In genomic region chr19:41934124-41934523, GRCm38 (mm10) we compare ENCODE assay signal across 8 mouse cellular contexts. TPM values are rescaled to one million over a fixed set of nuclear protein-coding genes. Genes with fewer than 3 reads are reported as not detected.
DNase-seq lines count a peak whose midpoint lies in the region; ATAC-seq and TF ChIP-seq lines count a peak whose summit lies in the region.

No protein-coding gene starts in this region.

- WGBS in forebrain, embryonic 15.5 days: 27% methylated on average over 6 of the region's 6 CpGs
- WGBS in liver, postnatal 0 days (ENCODE audit: insufficient replicate concordance): 22% methylated on average over 6 of the region's 6 CpGs

- peak overlapping the region; percentile 73 for H3K4me2 ChIP-seq in forebrain, embryonic 15.5 days (replicated peaks)
- H3K4me2 ChIP-seq in liver, postnatal 0 days (ENCODE audit: low read depth, low read length): peak overlapping the region; percentile 98

- no peak for TF ChIP-seq EP300 in ES-Bruce4 (IDR thresholded peaks at IDR 0.05; ENCODE audit: insufficient read depth, low read depth, low read length)
- TF ChIP-seq EP300 in liver, postnatal 0 days (IDR thresholded peaks at IDR 0.05; ENCODE audit: low read depth): no peak

- no peak for DNase-seq in liver, postnatal 0 days
- DNase-seq in urinary bladder, adult 2 months (ENCODE audit: low spot score): no peak
- DNase-seq in left cerebral cortex, adult 18-20 months (ENCODE audit: low spot score in 2 of 2): no peak
- DNase-seq in embryo, embryonic 10 days (ENCODE audit: low spot score): no peak

- H3K4me3 ChIP-seq in erythroblast, embryonic 14.5 days (replicated peaks): peak overlapping the region; percentile 98
- peak overlapping the region; percentile 11; the same call in 1 of the 2 replicates for H3K4me3 ChIP-seq in ES-Bruce4 (ENCODE audit: low read depth, low read length)
- H3K4me3 ChIP-seq in forebrain, embryonic 15.5 days: peak overlapping the region; percentile 81
- peak overlapping the region; percentile 98 for H3K4me3 ChIP-seq in liver, postnatal 0 days (ENCODE audit: low read depth, low read length)

- peaks cover 47% of the 10 kb centered on the region for H3K36me3 ChIP-seq in erythroblast, embryonic 14.5 days (ENCODE audit: control insufficient read depth)
- peaks cover 16% of the 10 kb centered on the region for H3K36me3 ChIP-seq in ES-Bruce4 (ENCODE audit: control insufficient read depth, insufficient read depth, low read length, poor library complexity, severe bottlenecking)
- peaks cover 22% of the 10 kb centered on the region for H3K36me3 ChIP-seq in forebrain, embryonic 15.5 days
- peaks cover 24% of the 10 kb centered on the region for H3K36me3 ChIP-seq in liver, postnatal 0 days (replicated peaks; ENCODE audit: insufficient read depth, low read length)

- no peak overlapping the region for H3K27ac ChIP-seq in ES-Bruce4 (ENCODE audit: insufficient read depth, low read length)
- H3K27ac ChIP-seq in forebrain, embryonic 15.5 days (replicated peaks): no peak overlapping the region
- no peak overlapping the region for H3K27ac ChIP-seq in liver, postnatal 0 days (ENCODE audit: low read depth)

- H3K9ac ChIP-seq in ES-Bruce4 (ENCODE audit: low read depth, poor library complexity, severe bottlenecking): peak overlapping the region; percentile 52
- peak overlapping the region; percentile 84 for H3K9ac ChIP-seq in forebrain, embryonic 15.5 days (replicated peaks)
- peak overlapping the region; percentile 90 for H3K9ac ChIP-seq in liver, postnatal 0 days (replicated peaks)

- H3K4me1 ChIP-seq in erythroblast, embryonic 14.5 days (ENCODE audit: control insufficient read depth): peaks cover 38% of the 10 kb centered on the region
- H3K4me1 ChIP-seq in ES-Bruce4 (ENCODE audit: control insufficient read depth, insufficient read depth, low read length): no peaks in the 10 kb centered on the region
- peaks cover 28% of the 10 kb centered on the region for H3K4me1 ChIP-seq in forebrain, embryonic 15.5 days
- peaks cover 15% of the 10 kb centered on the region for H3K4me1 ChIP-seq in liver, postnatal 0 days (ENCODE audit: insufficient read depth)

- no peaks in the 10 kb centered on the region for H3K27me3 ChIP-seq in erythroblast, embryonic 14.5 days (ENCODE audit: control insufficient read depth)
- H3K27me3 ChIP-seq in ES-Bruce4 (ENCODE audit: control insufficient read depth, insufficient read depth, low read length, poor library complexity, severe bottlenecking): no peaks in the 10 kb centered on the region
- H3K27me3 ChIP-seq in forebrain, embryonic 15.5 days: no peaks in the 10 kb centered on the region
- no peaks in the 10 kb centered on the region for H3K27me3 ChIP-seq in liver, postnatal 0 days (ENCODE audit: insufficient read depth, low read length)

- TF ChIP-seq CTCF in ES-Bruce4 (IDR thresholded peaks at IDR 0.05; ENCODE audit: low read depth, low read length): no peak
- TF ChIP-seq CTCF in liver, postnatal 0 days (IDR thresholded peaks at IDR 0.05; ENCODE audit: low read depth): no peak

- ATAC-seq in erythroblast, adult 5-6 weeks (replicated peaks; ENCODE audit: low FRiP score, poor library complexity, severe bottlenecking): no peak
- no peak for ATAC-seq in forebrain, embryonic 15.5 days (replicated peaks)
- no peak for ATAC-seq in liver, postnatal 0 days

- no peak for TF ChIP-seq POLR2A in ES-Bruce4 (IDR thresholded peaks at IDR 0.05; ENCODE audit: insufficient read depth, low read length)

- no peaks in the 10 kb centered on the region for H3K9me3 ChIP-seq in erythroblast, embryonic 14.5 days (ENCODE audit: control insufficient read depth, low read length)
- H3K9me3 ChIP-seq in ES-Bruce4 (replicated peaks; ENCODE audit: control insufficient read depth, insufficient read depth, low read length, poor library complexity, severe bottlenecking): no peaks in the 10 kb centered on the region
- no peaks in the 10 kb centered on the region for H3K9me3 ChIP-seq in forebrain, embryonic 15.5 days
- H3K9me3 ChIP-seq in liver, postnatal 0 days (ENCODE audit: low read length): no peaks in the 10 kb centered on the region

RNA-seq across cellular contexts. Expression of gene Zdhhc16, which starts 0.8 kb away (rescaled TPM):
- polyA plus RNA-seq in erythroblast, embryonic 14.5 days (2012): 3.1 and 3.2 TPM in 2 replicates
- total RNA-seq in erythroblast, adult 5-6 weeks (2015; ENCODE audit: low replicate concordance): 20.2 and 22.6 TPM in 2 replicates
- total RNA-seq in erythroblast, adult 5-6 weeks (2017; ENCODE audit: low replicate concordance): 6.4 and 19.0 TPM in 2 replicates
- 49.7 and 64.4 TPM in 2 replicates for polyA plus RNA-seq in ES-Bruce4 (2011; ENCODE audit: insufficient read depth, insufficient read length, low read depth, missing spikeins)
- polyA plus RNA-seq in forebrain, embryonic 15.5 days (2015; fragmentation: Nextera tagmentation; extraction: Ambion mirVana): 88.5 and 96.9 TPM in 2 replicates
- 22.6 and 24.9 TPM in 2 replicates for polyA plus RNA-seq in liver, postnatal 0 days (2015; fragmentation: Nextera tagmentation; extraction: Ambion mirVana)
- polyA plus RNA-seq in urinary bladder, adult 2 months (2012; rRNA removed): 41.1 and 66.3 TPM in 2 replicates
- total RNA-seq in left cerebral cortex, adult 18-20 months (2021): 10 to 100 TPM; 42.7 to 49.4 TPM

RNA-seq across cellular contexts. Expression of gene Exosc1, which starts 0.9 kb away (rescaled TPM):
- polyA plus RNA-seq in erythroblast, embryonic 14.5 days (2012): 0.70 and 0.94 TPM in 2 replicates
- total RNA-seq in erythroblast, adult 5-6 weeks (2015; ENCODE audit: low replicate concordance): 14.0 and 14.6 TPM in 2 replicates
- 12.8 and 14.1 TPM in 2 replicates for total RNA-seq in erythroblast, adult 5-6 weeks (2017; ENCODE audit: low replicate concordance)
- 52.4 and 55.8 TPM in 2 replicates for polyA plus RNA-seq in ES-Bruce4 (2011; ENCODE audit: insufficient read depth, insufficient read length, low read depth, missing spikeins)
- 76.8 and 78.4 TPM in 2 replicates for polyA plus RNA-seq in forebrain, embryonic 15.5 days (2015; fragmentation: Nextera tagmentation; extraction: Ambion mirVana)
- 31.3 and 34.5 TPM in 2 replicates for polyA plus RNA-seq in liver, postnatal 0 days (2015; fragmentation: Nextera tagmentation; extraction: Ambion mirVana)
- 29.5 and 31.0 TPM in 2 replicates for polyA plus RNA-seq in urinary bladder, adult 2 months (2012; rRNA removed)
- total RNA-seq in left cerebral cortex, adult 18-20 months (2021): 10 to 100 TPM; 20.4 to 30.6 TPM

RNA-seq across cellular contexts. Expression of gene Pgam1, which starts 22.4 kb away (rescaled TPM):
- 6.9 and 7.3 TPM in 2 replicates for polyA plus RNA-seq in erythroblast, embryonic 14.5 days (2012)
- total RNA-seq in erythroblast, adult 5-6 weeks (2015; ENCODE audit: low replicate concordance): 154 and 190 TPM in 2 replicates
- 58.1 and 69.4 TPM in 2 replicates for total RNA-seq in erythroblast, adult 5-6 weeks (2017; ENCODE audit: low replicate concordance)
- 668 and 681 TPM in 2 replicates for polyA plus RNA-seq in ES-Bruce4 (2011; ENCODE audit: insufficient read depth, insufficient read length, low read depth, missing spikeins)
- 463 and 466 TPM in 2 replicates for polyA plus RNA-seq in forebrain, embryonic 15.5 days (2015; fragmentation: Nextera tagmentation; extraction: Ambion mirVana)
- 153 and 183 TPM in 2 replicates for polyA plus RNA-seq in liver, postnatal 0 days (2015; fragmentation: Nextera tagmentation; extraction: Ambion mirVana)
- polyA plus RNA-seq in urinary bladder, adult 2 months (2012; rRNA removed): 266 and 271 TPM in 2 replicates
- total RNA-seq in left cerebral cortex, adult 18-20 months (2021): 100 to 1,000 TPM; 593 to 606 TPM

RNA-seq across cellular contexts. Expression of gene Rrp12, which starts 38.2 kb away (rescaled TPM):
- polyA plus RNA-seq in erythroblast, embryonic 14.5 days (2012): 1.1 TPM in 2 replicates
- 0.63 and 2.9 TPM in 2 replicates for total RNA-seq in erythroblast, adult 5-6 weeks (2015; ENCODE audit: low replicate concordance)
- 2.4 and 2.6 TPM in 2 replicates for total RNA-seq in erythroblast, adult 5-6 weeks (2017; ENCODE audit: low replicate concordance)
- polyA plus RNA-seq in ES-Bruce4 (2011; ENCODE audit: insufficient read depth, insufficient read length, low read depth, missing spikeins): 23.1 and 24.5 TPM in 2 replicates
- 16.7 and 17.3 TPM in 2 replicates for polyA plus RNA-seq in forebrain, embryonic 15.5 days (2015; fragmentation: Nextera tagmentation; extraction: Ambion mirVana)
- polyA plus RNA-seq in liver, postnatal 0 days (2015; fragmentation: Nextera tagmentation; extraction: Ambion mirVana): 4.1 and 4.3 TPM in 2 replicates
- 6.1 and 6.4 TPM in 2 replicates for polyA plus RNA-seq in urinary bladder, adult 2 months (2012; rRNA removed)
- 10 to 100 TPM; 29.7 to 31.5 TPM for total RNA-seq in left cerebral cortex, adult 18-20 months (2021)

RNA-seq across cellular contexts. Expression of gene Mms19, which starts 46.8 kb away (rescaled TPM):
- polyA plus RNA-seq in erythroblast, embryonic 14.5 days (2012): 0.54 and 0.65 TPM in 2 replicates
- total RNA-seq in erythroblast, adult 5-6 weeks (2015; ENCODE audit: low replicate concordance): 10.0 and 27.0 TPM in 2 replicates
- total RNA-seq in erythroblast, adult 5-6 weeks (2017; ENCODE audit: low replicate concordance): 3.5 and 13.9 TPM in 2 replicates
- polyA plus RNA-seq in ES-Bruce4 (2011; ENCODE audit: insufficient read depth, insufficient read length, low read depth, missing spikeins): 77.9 and 83.9 TPM in 2 replicates
- 34.8 and 36.4 TPM in 2 replicates for polyA plus RNA-seq in forebrain, embryonic 15.5 days (2015; fragmentation: Nextera tagmentation; extraction: Ambion mirVana)
- polyA plus RNA-seq in liver, postnatal 0 days (2015; fragmentation: Nextera tagmentation; extraction: Ambion mirVana): 7.3 and 9.2 TPM in 2 replicates
- polyA plus RNA-seq in urinary bladder, adult 2 months (2012; rRNA removed): 56.3 and 60.4 TPM in 2 replicates
- 10 to 100 TPM; 30.9 to 32.3 TPM for total RNA-seq in left cerebral cortex, adult 18-20 months (2021)

Comparison
In these comparisons a context has a peak if more than half of its experiments do, and no peak if none do; other contexts are left out.
1. H3K4me3 ChIP-seq: peak in every context shown above with its lines; median percentile 98 in erythroblast, embryonic 14.5 days; 98 in liver, postnatal 0 days; 81 in forebrain, embryonic 15.5 days; 11 in ES-Bruce4.
2. RNA of gene Exosc1, which starts 0.9 kb away (polyA plus RNA-seq): 76.8 to 78.4 TPM in forebrain, embryonic 15.5 days, 52.4 to 55.8 TPM in ES-Bruce4, 31.3 to 34.5 TPM in liver, postnatal 0 days and 29.5 to 31.0 TPM in urinary bladder, adult 2 months; 0.70 to 0.94 TPM in erythroblast, embryonic 14.5 days; every median in the first group is over 10 times any median in the second.
3. RNA of gene Pgam1, which starts 22.4 kb away (polyA plus RNA-seq): 668 to 681 TPM in ES-Bruce4, 463 to 466 TPM in forebrain, embryonic 15.5 days, 266 to 271 TPM in urinary bladder, adult 2 months and 153 to 183 TPM in liver, postnatal 0 days; 6.9 to 7.3 TPM in erythroblast, embryonic 14.5 days; every median in the first group is over 10 times any median in the second.
4. Peak in every context shown above with its lines, with median percentiles within 50 percentile points of each other: H3K9ac ChIP-seq.